Comparison of ENCODE assay signal across 8 mouse cellular contexts in genomic region chr1:74505721-74506464, GRCm38 (mm10). TPM values are rescaled to one million over a fixed set of nuclear protein-coding genes. Genes with fewer than 3 reads are reported as not detected.
DNase-seq lines count a peak whose midpoint lies in the region; ATAC-seq and TF ChIP-seq lines count a peak whose summit lies in the region.

TSS of gene Cnot9 (plus strand) at chr1:74506058.

- peak within 1 kb of the TSS; percentile 90 for H3K4me2 ChIP-seq in hindbrain, embryonic 13.5 days

- H3K27me3 ChIP-seq in Patski, result no peaks in the 10 kb centered on the region
- no peaks in the 10 kb centered on the region for H3K27me3 ChIP-seq in hindbrain, embryonic 13.5 days

- POLR2A ChIA-PET in Patski (lab: Charles Lee), result no interaction called here

- peaks cover 42% of the 10 kb centered on the region for H3K4me1 ChIP-seq in hindbrain, embryonic 13.5 days (replicated peaks)

- peak; percentile 98 for DNase-seq in Patski (ENCODE audit: low read depth, low spot score)
- DNase-seq in cerebellum, postnatal 14 days, result peak; percentile 100
- peak; percentile 100 for DNase-seq in frontal cortex, postnatal 14 days (ENCODE audit: low spot score in 2 of 2)
- DNase-seq in layer of hippocampus, postnatal 25 days (ENCODE audit: extremely low spot score in 1 of 2, low spot score in 1 of 2), result peak; percentile 99 to 100
- DNase-seq in lung, postnatal 25 days (ENCODE audit: low spot score), result peak; percentile 100
- peak; percentile 99 for DNase-seq in retina, embryonic 14.5 days (ENCODE audit: low spot score)
- peak; percentile 100 for DNase-seq in thymus, postnatal 4 days

- ATAC-seq in Patski, result peak; percentile 93
- ATAC-seq in hindbrain, embryonic 13.5 days (ENCODE audit: low FRiP score), result peak; percentile 100

- H3K4me3 ChIP-seq in hindbrain, embryonic 13.5 days, result peak within 1 kb of the TSS; percentile 92

- no peaks in the 10 kb centered on the region for H3K36me3 ChIP-seq in hindbrain, embryonic 13.5 days

- CTCF ChIA-PET in Patski (lab: Charles Lee), result no interaction called here

- H3K9ac ChIP-seq in hindbrain, embryonic 13.5 days, result peak within 1 kb of the TSS; percentile 94

- no peaks in the 10 kb centered on the region for H3K9me3 ChIP-seq in hindbrain, embryonic 13.5 days

- in situ Hi-C loops in Patski (cut with MboI; ENCODE audit: low pct_unique_long_range_greater_than_20kb), result no loop called here

- WGBS in hindbrain, embryonic 13.5 days, result under 1% methylated on average over 61 of the region's 64 CpGs

- peak within 1 kb of the TSS; percentile 90 for H3K27ac ChIP-seq in hindbrain, embryonic 13.5 days

- TF ChIP-seq CTCF in Patski (IDR thresholded peaks at IDR 0.05), result no peak

RNA-seq across cellular contexts. Expression of gene Cnot9, which starts in this region (rescaled TPM):
- polyA plus RNA-seq in Patski (2021), result 43.5 TPM
- 49.6 and 51.6 TPM in 2 replicates for polyA plus RNA-seq in hindbrain, embryonic 13.5 days (2015; fragmentation: Nextera tagmentation; extraction: Ambion mirVana)
- total RNA-seq in layer of hippocampus, postnatal 25 days (2021), result 10 to 100 TPM; 26.9 to 27.4 TPM

Comparison
In these comparisons a context has a peak if more than half of its experiments do, and no peak if none do; other contexts are left out.
1. Peak in every context shown above with its lines: DNase-seq, ATAC-seq, H3K4me3 ChIP-seq and H3K27ac ChIP-seq.